Mouse (Mus musculus) C2C12 (cell line): ENCODE data around the gene Zfp202.

Experiments used
- CEBPB ChIP-seq: IDR thresholded peaks from one replicate; pipeline ENCODE4 v1.6.1; 2011; ENCODE audit warnings: low read depth, mild to moderate bottlenecking, control low read depth, moderate library complexity
- CTCF ChIP-seq: IDR thresholded peaks from one replicate; pipeline ENCODE4 v1.5.1; 2011; ENCODE audit not compliant: control insufficient read depth, insufficient read depth, insufficient read length
- FOSL1 ChIP-seq: IDR thresholded peaks from one replicate; pipeline ENCODE4 v1.8.0; 2011; ENCODE audit warnings: mild to moderate bottlenecking, low read length; ENCODE audit not compliant: poor library complexity, insufficient read depth, severe bottlenecking
- MAX ChIP-seq: IDR thresholded peaks from one replicate; pipeline ENCODE4 v1.6.1; 2011; ENCODE audit warnings: mild to moderate bottlenecking, control low read depth
- MYOD1 ChIP-seq: IDR thresholded peaks from one replicate; pipeline ENCODE4 v1.6.1; 2011; ENCODE audit warnings: low read depth; ENCODE audit not compliant: control insufficient read depth, insufficient read length
- MYOG ChIP-seq: IDR thresholded peaks from one replicate; pipeline ENCODE4 v1.6.1; 2011; ENCODE audit not compliant: control insufficient read depth, insufficient read length; ENCODE audit errors: extremely low read depth
- USF1 ChIP-seq: IDR thresholded peaks from one replicate; pipeline ENCODE4 v1.6.1; 2011; ENCODE audit warnings: low read depth, mild to moderate bottlenecking, control low read depth, moderate library complexity

GRCm38 (mm10) chr9:40214058-40214457 is 21.9 kb downstream of the Zfp202 start:
- no peak for TF ChIP-seq MAX
- TF ChIP-seq CTCF = no peak
- no peak for TF ChIP-seq CEBPB
- TF ChIP-seq MYOG = no peak
- no peak for TF ChIP-seq MYOD1
- no peak for TF ChIP-seq FOSL1
- no peak for TF ChIP-seq USF1
